Mouse (Mus musculus): ENCODE measurements around the gene Pnpla2.

DNA sequence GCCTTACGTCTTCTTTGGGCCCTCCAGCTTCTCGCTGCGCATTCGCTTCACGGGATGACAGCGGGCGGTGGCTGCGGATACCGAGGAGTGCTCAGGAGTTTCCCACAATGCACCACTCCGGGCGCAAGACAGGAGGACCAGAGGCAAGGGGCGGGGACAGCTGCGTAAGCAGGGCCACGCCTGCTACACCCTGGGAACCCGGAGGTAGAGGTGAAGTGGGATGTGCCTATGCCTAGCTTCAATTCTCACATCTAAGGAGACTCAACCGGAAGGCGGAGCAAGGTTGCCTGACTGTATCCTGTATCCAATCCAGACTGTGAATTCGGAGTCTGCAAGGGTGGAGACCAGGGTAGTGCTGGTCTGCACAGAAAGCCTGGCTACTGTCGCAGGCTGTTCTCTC is 25.7 kb upstream of the Pnpla2 start, which contains the start of gene Cend1:
- TF ChIP-seq CTCF (IDR thresholded peaks at IDR 0.05; ENCODE audit: insufficient read depth, low read depth, low read length), result no peak
- TF ChIP-seq POLR2A (IDR thresholded peaks at IDR 0.05; ENCODE audit: insufficient read depth, low read depth, low read length), result peak; percentile 65
